Mouse (Mus musculus): ENCODE results near the gene Zswim2. TPM values are rescaled to one million over a fixed set of nuclear protein-coding genes. Genes with fewer than 3 reads are reported as not detected.
"Not testable (repeated sequence)": the region's sequence is repeated elsewhere in the genome, so short reads cannot be mapped to it uniquely, and the experiment has no call there.

Gene Zswim2
- not detected in 2 replicates for polyA plus RNA-seq (2015; fragmentation: Nextera tagmentation; extraction: Ambion mirVana)

DNA sequence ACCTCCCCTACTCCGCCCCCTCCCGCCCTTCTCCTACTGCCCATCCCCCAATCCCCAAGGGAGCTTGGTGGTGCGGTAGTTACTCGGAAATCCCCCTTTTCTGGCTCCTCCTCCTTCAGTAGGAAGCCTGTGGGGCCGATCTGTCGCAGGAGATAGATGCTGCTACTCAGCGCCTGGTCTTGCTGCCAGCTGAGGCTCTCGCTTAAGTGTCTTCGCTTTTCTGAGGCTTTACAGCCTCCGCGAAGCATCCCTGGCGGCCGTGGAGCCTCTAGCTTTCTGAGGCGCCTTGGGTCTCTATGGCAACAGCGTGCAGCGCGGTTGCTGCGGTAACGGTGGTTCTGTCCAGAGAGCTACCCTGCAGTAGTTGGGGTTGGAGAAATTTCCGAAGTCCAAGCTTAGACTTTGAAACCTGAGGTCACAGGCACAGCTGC is at the start of gene Zswim2:
TSS of gene Zswim2 (minus strand) at position 298 of the 431 bp plus-strand sequence.
- ATAC-seq, result peak; percentile 100
- under 1% methylated on average over 20 of the region's 20 CpGs for WGBS
- no peaks in the 10 kb centered on the region for H3K36me3 ChIP-seq (ENCODE audit: control insufficient read depth, insufficient read depth, low read length)
- H3K4me3 ChIP-seq (ENCODE audit: low read depth, low read length), result peak within 1 kb of the TSS; percentile 42
- H3K27ac ChIP-seq (ENCODE audit: low read length), result peak within 1 kb of the TSS; percentile 61
- H3K9me3 ChIP-seq (replicated peaks; ENCODE audit: control insufficient read depth, low read length, poor library complexity, severe bottlenecking), result no peaks in the 10 kb centered on the region
- H3K4me1 ChIP-seq (ENCODE audit: control insufficient read depth, insufficient read depth, low read length), result peaks cover 6% of the 10 kb centered on the region; the same call in 1 of the 2 replicates
- peak within 1 kb of the TSS; percentile 72 for H3K4me2 ChIP-seq (ENCODE audit: low read length)
- H3K9ac ChIP-seq (ENCODE audit: low read depth, low read length), result peak within 1 kb of the TSS; percentile 50
- no peaks in the 10 kb centered on the region for H3K27me3 ChIP-seq (ENCODE audit: control insufficient read depth, insufficient read depth, low read depth, low read length)

GRCm38 (mm10) chr2:83990253-83990652 is 49.2 kb upstream of the Zswim2 start, which contains the start of gene Gm13691:
Gm13691 (plus strand) TSS chr2:83990553.
- H3K4me1 ChIP-seq (ENCODE audit: control insufficient read depth, insufficient read depth, low read length); H3K27me3 ChIP-seq (ENCODE audit: control insufficient read depth, insufficient read depth, low read depth, low read length); ATAC-seq; H3K27ac ChIP-seq (ENCODE audit: low read length); H3K9me3 ChIP-seq (replicated peaks; ENCODE audit: control insufficient read depth, low read length, poor library complexity, severe bottlenecking); H3K36me3 ChIP-seq (ENCODE audit: control insufficient read depth, insufficient read depth, low read length); H3K4me2 ChIP-seq (ENCODE audit: low read length); H3K4me3 ChIP-seq (ENCODE audit: low read depth, low read length); H3K9ac ChIP-seq (ENCODE audit: low read depth, low read length): not testable (repeated sequence)
- no CpG with 5 or more reads among the region's 6 CpGs for WGBS

DNA sequence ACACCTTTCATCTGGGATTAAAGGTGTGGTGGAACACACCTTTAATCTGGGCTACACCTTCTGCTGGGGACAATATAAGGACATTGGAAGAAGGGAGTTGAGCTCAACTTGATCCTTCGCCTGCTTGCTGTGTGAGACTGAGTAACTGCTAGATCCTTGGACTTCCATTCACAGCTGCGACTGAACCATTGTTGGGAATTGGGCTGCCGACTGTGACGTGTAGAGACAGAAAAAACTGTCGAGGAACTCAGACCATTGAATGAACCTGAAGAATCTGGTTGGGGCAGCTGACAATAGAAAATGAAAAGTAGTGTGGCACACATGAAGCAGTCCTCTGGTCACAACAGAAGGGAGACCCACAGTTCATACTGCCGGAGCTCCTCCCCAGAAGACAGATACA is 43.4 kb upstream of the Zswim2 start, which contains the start of gene Gm13697:
TSS of gene Gm13697 (plus strand) at position 301 of the 400 bp plus-strand sequence.
- WGBS, result no CpG with 5 or more reads among the region's 6 CpGs
- not testable (repeated sequence) for H3K4me1 ChIP-seq (ENCODE audit: control insufficient read depth, insufficient read depth, low read length); H3K4me2 ChIP-seq (ENCODE audit: low read length); H3K27me3 ChIP-seq (ENCODE audit: control insufficient read depth, insufficient read depth, low read depth, low read length); H3K27ac ChIP-seq (ENCODE audit: low read length); H3K36me3 ChIP-seq (ENCODE audit: control insufficient read depth, insufficient read depth, low read length); H3K9me3 ChIP-seq (replicated peaks; ENCODE audit: control insufficient read depth, low read length, poor library complexity, severe bottlenecking); ATAC-seq; H3K9ac ChIP-seq (ENCODE audit: low read depth, low read length); H3K4me3 ChIP-seq (ENCODE audit: low read depth, low read length)

GRCm38 (mm10) chr2:83978633-83979032 is 37.6 kb upstream of the Zswim2 start, which contains the start of gene Gm13694:
Gm13694 (plus strand) TSS chr2:83978933.
- not testable (repeated sequence) for H3K4me3 ChIP-seq (ENCODE audit: low read depth, low read length); H3K4me2 ChIP-seq (ENCODE audit: low read length); H3K27me3 ChIP-seq (ENCODE audit: control insufficient read depth, insufficient read depth, low read depth, low read length); H3K36me3 ChIP-seq (ENCODE audit: control insufficient read depth, insufficient read depth, low read length); H3K27ac ChIP-seq (ENCODE audit: low read length); H3K4me1 ChIP-seq (ENCODE audit: control insufficient read depth, insufficient read depth, low read length); ATAC-seq; H3K9ac ChIP-seq (ENCODE audit: low read depth, low read length); H3K9me3 ChIP-seq (replicated peaks; ENCODE audit: control insufficient read depth, low read length, poor library complexity, severe bottlenecking)
- WGBS, result no CpG with 5 or more reads among the region's 6 CpGs

DNA sequence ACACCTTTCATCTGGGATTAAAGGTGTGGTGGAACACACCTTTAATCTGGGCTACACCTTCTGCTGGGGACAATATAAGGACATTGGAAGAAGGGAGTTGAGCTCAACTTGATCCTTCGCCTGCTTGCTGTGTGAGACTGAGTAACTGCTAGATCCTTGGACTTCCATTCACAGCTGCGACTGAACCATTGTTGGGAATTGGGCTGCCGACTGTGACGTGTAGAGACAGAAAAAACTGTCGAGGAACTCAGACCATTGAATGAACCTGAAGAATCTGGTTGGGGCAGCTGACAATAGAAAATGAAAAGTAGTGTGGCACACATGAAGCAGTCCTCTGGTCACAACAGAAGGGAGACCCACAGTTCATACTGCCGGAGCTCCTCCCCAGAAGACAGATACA is 31.8 kb upstream of the Zswim2 start, which contains the start of gene Gm13696:
TSS of gene Gm13696 (plus strand) at position 301 of the 400 bp plus-strand sequence.
- not testable (repeated sequence) for H3K4me2 ChIP-seq (ENCODE audit: low read length); H3K4me1 ChIP-seq (ENCODE audit: control insufficient read depth, insufficient read depth, low read length); H3K9me3 ChIP-seq (replicated peaks; ENCODE audit: control insufficient read depth, low read length, poor library complexity, severe bottlenecking); H3K9ac ChIP-seq (ENCODE audit: low read depth, low read length); ATAC-seq; H3K36me3 ChIP-seq (ENCODE audit: control insufficient read depth, insufficient read depth, low read length); H3K27ac ChIP-seq (ENCODE audit: low read length); H3K27me3 ChIP-seq (ENCODE audit: control insufficient read depth, insufficient read depth, low read depth, low read length); H3K4me3 ChIP-seq (ENCODE audit: low read depth, low read length)
- no CpG with 5 or more reads among the region's 6 CpGs for WGBS

- no CpG with 5 or more reads among the region's 6 CpGs for WGBS
- not testable (repeated sequence) for H3K4me2 ChIP-seq (ENCODE audit: low read length); H3K4me1 ChIP-seq (ENCODE audit: control insufficient read depth, insufficient read depth, low read length); H3K27me3 ChIP-seq (ENCODE audit: control insufficient read depth, insufficient read depth, low read depth, low read length); H3K4me3 ChIP-seq (ENCODE audit: low read depth, low read length); H3K36me3 ChIP-seq (ENCODE audit: control insufficient read depth, insufficient read depth, low read length); H3K9me3 ChIP-seq (replicated peaks; ENCODE audit: control insufficient read depth, low read length, poor library complexity, severe bottlenecking); H3K9ac ChIP-seq (ENCODE audit: low read depth, low read length); H3K27ac ChIP-seq (ENCODE audit: low read length); ATAC-seq
Observed at GRCm38 (mm10) chr2:83967013-83967412, 26.0 kb upstream of the Zswim2 start, which contains the start of gene Gm13695. Gm13695 (plus strand) TSS chr2:83967313.

GRCm38 (mm10) chr2:83961203-83961602 is 20.2 kb upstream of the Zswim2 start, which contains the start of gene Gm13693:
Gm13693 (plus strand) TSS chr2:83961503.
- not testable (repeated sequence) for H3K9me3 ChIP-seq (replicated peaks; ENCODE audit: control insufficient read depth, low read length, poor library complexity, severe bottlenecking); ATAC-seq; H3K36me3 ChIP-seq (ENCODE audit: control insufficient read depth, insufficient read depth, low read length); H3K27me3 ChIP-seq (ENCODE audit: control insufficient read depth, insufficient read depth, low read depth, low read length); H3K4me1 ChIP-seq (ENCODE audit: control insufficient read depth, insufficient read depth, low read length); H3K4me2 ChIP-seq (ENCODE audit: low read length); H3K4me3 ChIP-seq (ENCODE audit: low read depth, low read length); H3K27ac ChIP-seq (ENCODE audit: low read length); H3K9ac ChIP-seq (ENCODE audit: low read depth, low read length)
- WGBS, result no CpG with 5 or more reads among the region's 6 CpGs

- not testable (repeated sequence) for H3K4me2 ChIP-seq (ENCODE audit: low read length); H3K4me1 ChIP-seq (ENCODE audit: control insufficient read depth, insufficient read depth, low read length); H3K9ac ChIP-seq (ENCODE audit: low read depth, low read length); H3K36me3 ChIP-seq (ENCODE audit: control insufficient read depth, insufficient read depth, low read length); H3K27ac ChIP-seq (ENCODE audit: low read length); H3K27me3 ChIP-seq (ENCODE audit: control insufficient read depth, insufficient read depth, low read depth, low read length); H3K9me3 ChIP-seq (replicated peaks; ENCODE audit: control insufficient read depth, low read length, poor library complexity, severe bottlenecking); ATAC-seq; H3K4me3 ChIP-seq (ENCODE audit: low read depth, low read length)
- WGBS, result no CpG with 5 or more reads among the region's 6 CpGs
Observed at GRCm38 (mm10) chr2:83955393-83955792, 14.4 kb upstream of the Zswim2 start, which contains the start of gene Gm13698. Gm13698 (plus strand) TSS chr2:83955693.

DNA sequence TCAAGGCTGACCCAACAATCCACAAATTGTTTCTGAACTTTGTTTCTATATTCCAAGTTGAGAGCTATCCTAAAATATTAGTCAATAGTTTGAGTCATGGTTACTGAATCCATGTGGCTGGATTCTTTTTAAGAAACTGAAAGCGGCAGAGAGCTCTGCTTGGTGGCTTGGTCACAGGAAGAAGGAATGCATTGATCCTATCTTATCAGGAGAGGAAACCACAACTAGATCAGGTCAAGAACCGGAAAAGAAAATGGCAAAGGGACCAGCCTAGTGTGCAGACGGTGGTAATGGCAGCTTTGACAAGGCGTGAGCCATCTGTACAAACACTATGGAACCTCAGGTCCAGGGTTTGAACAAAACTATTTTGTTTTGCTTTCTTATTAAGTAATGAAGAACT is 764 bp upstream of the Zswim2 start:
- no peaks in the 10 kb centered on the region for H3K36me3 ChIP-seq (ENCODE audit: control insufficient read depth, insufficient read depth, low read length)
- no peak overlapping the region for H3K4me3 ChIP-seq (ENCODE audit: low read depth, low read length)
- no peak for ATAC-seq
- H3K9me3 ChIP-seq (replicated peaks; ENCODE audit: control insufficient read depth, low read length, poor library complexity, severe bottlenecking), result no peaks in the 10 kb centered on the region
- H3K27me3 ChIP-seq (ENCODE audit: control insufficient read depth, insufficient read depth, low read depth, low read length), result no peaks in the 10 kb centered on the region
- no peak overlapping the region for H3K9ac ChIP-seq (ENCODE audit: low read depth, low read length)
- 81% methylated on average over 4 of the region's 4 CpGs for WGBS
- no peak overlapping the region for H3K27ac ChIP-seq (ENCODE audit: low read length)
- H3K4me1 ChIP-seq (ENCODE audit: control insufficient read depth, insufficient read depth, low read length), result peaks cover 6% of the 10 kb centered on the region; the same call in 1 of the 2 replicates
- H3K4me2 ChIP-seq (ENCODE audit: low read length), result no peak overlapping the region

All from midbrain, embryonic 16.5 days (tissue).